Mouse (Mus musculus) heart, postnatal 0 days (tissue): ENCODE measurements around the gene Srpk1. TPM values are rescaled to one million over a fixed set of nuclear protein-coding genes. Genes with fewer than 3 reads are reported as not detected.
A peak's percentile ranks its signal among the peaks of the same experiment; 100 is the strongest.

Source experiments
- ATAC-seq: fragments of 200-750 bp; cut with Nextera tagmentation; 2 replicates; pipeline ENCODE4 v1.8.0; 2017; ENCODE audit warnings: low read depth, moderate number of reproducible peaks, moderate library complexity; ENCODE audit not compliant: insufficient read depth
- DNase-seq: peaks from one replicate; pipeline ENCODE4 v3.0.0-alpha.2; 2016; ENCODE audit warnings: low spot score
- H3K27ac ChIP-seq: fragments of 300-500 bp; sonication (generic); 2 replicates; pipeline ENCODE4 v1.5.1; 2014; ENCODE audit warnings: low read depth, mild to moderate bottlenecking
- H3K27me3 ChIP-seq: fragments of 300-500 bp; sonication (generic); 2 replicates; pipeline ENCODE4 v1.6.1; 2014; ENCODE audit warnings: low read length, mixed read lengths; ENCODE audit not compliant: control insufficient read depth, insufficient read depth
- H3K36me3 ChIP-seq: fragments of 300-500 bp; sonication (generic); replicated peaks from 2 replicates; pipeline ENCODE4 v1.6.1; 2014; ENCODE audit warnings: low read length, mixed read lengths; ENCODE audit not compliant: control insufficient read depth, insufficient read depth
- H3K4me1 ChIP-seq: fragments of 300-500 bp; sonication (generic); 2 replicates; pipeline ENCODE4 v1.6.1; 2014; ENCODE audit warnings: antibody characterized with exemption; ENCODE audit not compliant: control insufficient read depth, insufficient read depth
- H3K4me2 ChIP-seq: fragments of 300-500 bp; sonication (generic); 2 replicates; pipeline ENCODE4 v1.6.1; 2014; ENCODE audit warnings: low read depth, mild to moderate bottlenecking, low read length, moderate library complexity
- H3K4me3 ChIP-seq: fragments of 300-500 bp; sonication (generic); 2 replicates; pipeline ENCODE4 v1.5.1; 2014; ENCODE audit warnings: low read depth, low read length
- H3K9ac ChIP-seq: fragments of 300-500 bp; sonication (generic); replicated peaks from 2 replicates; pipeline ENCODE4 v1.6.1; 2014; ENCODE audit warnings: low read depth, low read length, mixed read lengths
- H3K9me3 ChIP-seq: fragments of 300-500 bp; sonication (generic); replicated peaks from 2 replicates; pipeline ENCODE4 v1.6.1; 2016; ENCODE audit warnings: low read length; ENCODE audit not compliant: control insufficient read depth
- CTCF ChIP-seq: IDR thresholded peaks from 2 replicates; pipeline ENCODE4 v1.5.1; 2016; ENCODE audit warnings: antibody characterized with exemption, control low read depth, low read depth
- EP300 ChIP-seq: IDR thresholded peaks from 2 replicates; pipeline ENCODE4 v1.6.1; 2016; ENCODE audit warnings: antibody characterized with exemption, low read depth
- WGBS: fragments of 180-500 bp; shearing (Covaris S2); extraction: QIAGEN DNeasy Blood & Tissue Kit; methylation state at CpG from one replicate; pipeline ENCODE4 v1.1.7; 2014; 5-methylcytosine and 5-hydroxymethylcytosine counted together
- polyA plus RNA-seq: library from polyadenylated mRNA; unstranded; fragments of >200 nt; fragmentation: Nextera tagmentation; extraction: Ambion mirVana; gene quantifications from 2 replicates; pipeline ENCODE4 v1.2.1, GENCODE M21; 2015
- total RNA-seq: library from RNA; depleted of rRNA; stranded (reverse); fragments of >200 nt; gene quantifications from 2 replicates; pipeline ENCODE4 v1.2.3, GENCODE M21; 2014; ENCODE audit warnings: low replicate concordance

Gene Srpk1
- total and polyA plus RNA-seq, 2 experiments from 2014 or later = 21.0 to 29.3 TPM

DNA sequence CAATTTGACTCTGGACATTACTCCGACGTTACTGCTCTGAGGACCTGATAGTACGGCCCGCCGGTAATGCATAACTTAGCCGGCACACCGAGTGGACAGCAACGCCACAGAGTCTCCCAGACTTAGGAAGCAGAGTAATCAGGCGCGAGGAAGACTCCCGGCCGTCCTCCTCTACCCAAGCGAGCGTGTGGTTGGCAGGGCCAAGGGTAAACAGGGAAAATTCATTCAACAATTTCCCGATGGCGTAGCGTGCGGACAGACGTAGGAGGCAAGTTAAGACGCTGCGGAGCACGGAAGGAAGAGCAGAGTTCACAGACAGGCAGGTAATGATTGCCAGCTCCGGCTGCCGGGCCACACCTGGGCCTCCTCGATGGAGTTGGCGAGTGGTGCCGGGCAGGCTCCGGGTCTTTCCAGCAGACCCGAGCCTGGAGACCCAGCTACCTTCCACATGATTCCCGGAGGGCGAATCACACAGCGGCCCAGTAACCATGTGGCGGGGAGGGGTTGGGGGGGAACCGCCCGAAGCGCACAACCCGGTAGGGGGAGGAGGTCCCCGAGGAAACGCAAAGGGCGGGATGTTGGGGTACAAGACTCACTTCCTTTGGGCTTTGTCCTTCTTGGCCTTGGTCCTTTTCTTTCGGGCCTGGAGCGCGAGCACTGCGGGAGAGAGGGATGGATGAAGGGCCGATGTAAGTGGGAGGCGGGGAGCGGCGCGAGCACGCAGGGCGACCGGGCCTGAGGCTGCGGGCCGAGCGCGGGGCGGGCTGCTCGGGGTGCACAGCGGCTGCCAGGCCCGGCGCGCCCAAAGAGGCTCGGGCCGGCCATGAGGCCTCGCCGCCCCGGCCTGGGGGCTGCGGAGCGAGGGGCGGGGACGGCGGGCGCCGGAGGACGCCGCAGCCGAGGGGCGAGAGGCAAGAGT lies 869 bp downstream of the Srpk1 start:
- H3K9me3 ChIP-seq = no peaks in the 10 kb centered on the region
- TF ChIP-seq CTCF (no peak), EP300 (no peak)
- H3K27me3 ChIP-seq = no peaks in the 10 kb centered on the region
- DNase-seq (peak; percentile 59), ATAC-seq (peak; percentile 78)
- H3K36me3 ChIP-seq = no peaks in the 10 kb centered on the region; the same call in 1 of the 2 replicates
- peak overlapping the region; percentile 84 for H3K4me3 ChIP-seq
- peak overlapping the region; percentile 98 for H3K4me2 ChIP-seq
- H3K4me1 ChIP-seq = peaks cover 12% of the 10 kb centered on the region
- H3K27ac ChIP-seq = peak overlapping the region; percentile 73
- H3K9ac ChIP-seq = peak overlapping the region; percentile 86
- WGBS = under 1% methylated on average over 58 of the region's 78 CpGs

- no peak overlapping the region for H3K9ac ChIP-seq
- 97% methylated on average over 1 of the region's 1 CpGs for WGBS
- ATAC-seq (no peak), DNase-seq (no peak)
- H3K9me3 ChIP-seq = no peaks in the 10 kb centered on the region
- no peak overlapping the region for H3K4me3 ChIP-seq
- H3K4me2 ChIP-seq = no peak overlapping the region
- H3K4me1 ChIP-seq = peaks cover 12% of the 10 kb centered on the region
- H3K27ac ChIP-seq = no peak overlapping the region
- TF ChIP-seq CTCF = no peak
- TF ChIP-seq EP300 = no peak
- no peaks in the 10 kb centered on the region; the same call in 1 of the 2 replicates for H3K36me3 ChIP-seq
- H3K27me3 ChIP-seq = no peaks in the 10 kb centered on the region
Measured at GRCm38 (mm10) chr17:28618775-28619174, 3.7 kb downstream of the Srpk1 start.

DNA sequence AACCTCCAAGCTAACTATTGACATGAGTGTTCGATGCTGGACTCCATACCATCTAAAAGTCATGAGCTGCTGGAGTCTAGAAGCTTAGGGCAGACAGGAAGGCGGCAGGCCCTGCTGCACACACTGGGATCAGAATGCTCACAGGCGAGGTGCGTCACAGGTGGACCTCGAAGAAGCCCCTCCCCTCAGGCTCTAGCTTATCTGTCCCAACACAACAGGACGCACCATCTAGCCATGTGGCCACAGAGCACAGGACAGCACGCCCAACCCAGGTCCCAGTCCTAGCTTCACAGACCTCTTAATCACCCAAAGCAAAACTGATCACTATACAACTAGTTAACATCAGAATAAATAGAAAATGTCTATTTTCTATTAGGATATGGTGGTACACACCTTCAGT lies 4.4 kb downstream of the Srpk1 start:
- WGBS = 79% methylated on average over 7 of the region's 7 CpGs
- Histone ChIP-seq H3K27ac (no peak overlapping the region), H3K4me3 (no peak overlapping the region), H3K9ac (no peak overlapping the region), H3K4me2 (no peak overlapping the region), H3K9me3 (no peaks in the 10 kb centered on the region), H3K36me3 (no peaks in the 10 kb centered on the region; the same call in 1 of the 2 replicates), H3K27me3 (no peaks in the 10 kb centered on the region), H3K4me1 (peaks cover 12% of the 10 kb centered on the region)
- ATAC-seq = no peak
- TF ChIP-seq EP300 = no peak
- no peak for TF ChIP-seq CTCF
- no peak for DNase-seq

GRCm38 (mm10) chr17:28617636-28618035 lies 4.9 kb downstream of the Srpk1 start:
- H3K4me1 ChIP-seq = peaks cover 10% of the 10 kb centered on the region
- H3K27ac ChIP-seq = no peak overlapping the region
- H3K4me3 ChIP-seq = no peak overlapping the region
- H3K9me3 ChIP-seq = no peaks in the 10 kb centered on the region
- H3K36me3 ChIP-seq = no peaks in the 10 kb centered on the region; the same call in 1 of the 2 replicates
- no peak for DNase-seq
- H3K4me2 ChIP-seq = no peak overlapping the region
- ATAC-seq = no peak
- no peak overlapping the region for H3K9ac ChIP-seq
- H3K27me3 ChIP-seq = no peaks in the 10 kb centered on the region
- TF ChIP-seq CTCF (no peak), EP300 (no peak)
- WGBS = 78% methylated on average over 10 of the region's 10 CpGs

DNA sequence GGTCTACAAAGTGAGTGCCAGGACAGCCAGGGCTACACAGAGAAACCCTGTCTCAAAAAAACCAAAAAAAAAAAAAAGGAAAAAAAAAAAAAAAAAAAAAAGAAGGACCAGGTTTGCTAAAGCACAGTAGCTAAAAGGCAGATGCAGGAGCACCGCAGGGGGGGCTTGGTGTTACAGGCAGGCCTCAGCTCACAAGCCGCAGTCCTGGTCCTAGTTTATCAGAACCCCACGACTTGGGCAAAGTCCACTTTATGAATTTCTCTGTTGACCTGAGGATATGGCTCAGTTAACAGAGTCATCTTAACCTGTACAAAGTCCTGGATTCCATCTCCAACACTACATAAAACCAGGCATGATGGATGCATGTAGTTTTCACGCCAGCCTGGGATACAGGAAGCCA lies 7.2 kb downstream of the Srpk1 start:
- Histone ChIP-seq H3K4me1 (no peaks in the 10 kb centered on the region), H3K9ac (no peak overlapping the region), H3K27ac (no peak overlapping the region), H3K4me2 (no peak overlapping the region), H3K4me3 (no peak overlapping the region), H3K9me3 (no peaks in the 10 kb centered on the region), H3K27me3 (no peaks in the 10 kb centered on the region), H3K36me3 (no peaks in the 10 kb centered on the region; the same call in 1 of the 2 replicates)
- ATAC-seq (no peak), DNase-seq (no peak)
- WGBS = 90% methylated on average over 4 of the region's 4 CpGs
- TF ChIP-seq EP300 (no peak), CTCF (no peak)
